Mouse (Mus musculus) kidney, adult 11 months (tissue): ENCODE results near the gene Il20.

Source experiments
- DNase-seq: peaks from one replicate; pipeline ENCODE4 v3.0.0; 2022

Gene Il20

DNA sequence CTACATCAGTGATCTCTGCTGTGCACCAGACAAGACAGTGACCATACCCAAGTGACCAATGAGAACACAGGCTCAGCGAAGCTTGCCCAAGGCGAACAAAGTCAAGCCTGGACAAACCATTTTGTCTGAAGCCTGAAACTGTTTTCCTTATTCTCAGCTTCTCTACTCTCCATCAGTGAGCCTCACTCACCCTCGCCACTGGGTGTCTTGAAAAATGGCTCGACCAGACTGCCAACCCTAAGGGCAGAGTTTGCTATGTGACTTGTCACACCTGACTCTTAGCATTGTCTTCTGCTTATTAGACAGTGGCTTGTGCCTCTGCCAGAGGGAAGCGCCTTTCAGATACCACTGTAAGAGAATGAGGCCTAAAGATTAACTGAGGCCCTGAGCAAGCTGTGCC is 46.5 kb downstream of the Il20 start:
- no peak for DNase-seq

DNA sequence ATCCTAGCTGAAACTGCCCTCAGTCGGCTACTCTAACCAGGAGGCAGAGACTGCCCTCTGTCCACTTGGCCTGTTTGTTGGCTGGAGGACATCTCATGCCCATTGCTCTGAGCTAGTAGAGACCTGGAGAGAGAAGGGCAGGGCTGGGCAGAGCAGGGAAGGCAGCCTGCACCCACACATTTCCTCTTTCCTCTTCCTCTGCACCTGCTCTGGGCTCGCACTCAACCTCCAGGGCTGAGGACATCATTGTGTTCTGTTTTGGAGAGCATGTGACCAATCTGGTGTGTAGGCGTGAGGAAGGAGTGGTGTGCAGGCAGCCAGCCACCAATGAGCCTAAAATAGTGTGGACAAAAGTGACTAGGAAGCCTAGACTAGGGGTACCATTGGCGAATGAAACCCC is 47.0 kb downstream of the Il20 start:
- no peak for DNase-seq

GRCm38 (mm10) chr1:130857456-130857855 is 53.8 kb downstream of the Il20 start:
- DNase-seq, result no peak
